Mouse (Mus musculus): ENCODE measurements around the gene Rasa4. TPM values are rescaled to one million over a fixed set of nuclear protein-coding genes. Genes with fewer than 3 reads are reported as not detected.
"Not testable (repeated sequence)": the region's sequence is repeated elsewhere in the genome, so short reads cannot be mapped to it uniquely, and the experiment has no call there.

Rasa4 gene
- polyA plus RNA-seq, 3 experiments from 2014 or later = 1.5 to 2.4 (median 1.7) TPM

DNA sequence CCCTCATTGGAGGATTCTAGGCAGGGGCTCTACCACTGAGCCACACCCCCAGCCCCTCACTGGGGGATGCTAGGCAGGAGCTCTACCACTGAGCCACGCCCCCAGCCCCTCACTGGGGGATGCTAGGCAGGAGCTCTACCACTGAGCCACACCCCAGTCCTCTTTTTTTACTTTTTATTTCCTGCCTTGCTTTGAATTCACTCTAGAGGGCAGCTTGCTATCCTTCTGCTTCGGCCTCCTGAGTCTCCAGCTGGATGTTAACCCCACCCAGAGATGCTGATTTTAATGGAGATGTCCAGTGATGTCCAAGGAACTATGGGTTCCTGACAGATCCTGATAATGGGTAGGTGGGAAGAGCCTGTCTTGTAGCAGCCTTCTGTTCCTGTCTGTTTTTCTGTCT is 14.3 kb upstream of the Rasa4 start:
- no peak for ATAC-seq

- ATAC-seq = no peak
Measured at GRCm38 (mm10) chr5:136073051-136073450, 10.7 kb upstream of the Rasa4 start.

DNA sequence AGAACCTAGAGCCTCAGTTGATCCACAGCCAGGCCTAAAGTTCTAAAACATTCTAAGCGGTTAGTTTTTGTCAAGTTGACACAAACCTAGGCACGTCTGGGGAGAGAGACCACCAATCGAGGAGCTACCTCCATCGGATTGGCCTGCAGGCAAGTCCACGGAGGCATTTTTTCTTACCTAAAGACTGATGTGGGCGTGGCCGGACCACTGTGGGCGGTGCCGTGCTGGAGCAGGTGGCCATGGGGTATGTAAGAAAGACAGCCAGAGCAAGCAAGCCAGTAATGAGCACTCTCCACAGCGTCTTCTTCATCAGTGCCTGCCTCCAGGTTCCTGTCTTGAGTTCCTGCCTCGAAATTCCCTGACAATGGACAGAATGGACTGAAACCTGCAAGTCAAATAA is 10.2 kb upstream of the Rasa4 start:
- no peak for ATAC-seq

DNA sequence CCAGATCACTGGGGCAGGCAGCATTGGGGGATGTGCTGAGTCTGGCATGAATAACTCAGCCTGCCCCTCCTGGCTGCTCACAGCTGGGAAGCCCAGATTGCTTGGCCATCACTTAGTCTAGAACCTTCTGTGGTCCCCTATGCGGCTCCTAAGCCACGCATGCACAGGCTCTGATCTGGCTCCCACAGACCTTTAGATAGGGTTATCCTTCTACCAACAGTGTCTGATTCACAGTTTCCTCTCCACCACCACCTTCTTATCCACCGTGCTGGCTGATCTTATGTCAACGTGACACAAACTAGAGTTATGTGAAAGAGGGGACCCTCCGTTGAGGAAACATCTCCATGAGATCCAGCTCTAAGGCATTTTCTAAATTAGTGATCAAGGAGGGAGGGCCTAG is 8.6 kb upstream of the Rasa4 start:
- ATAC-seq = no peak

- no peak for ATAC-seq
Measured at GRCm38 (mm10) chr5:136076284-136076683, 7.4 kb upstream of the Rasa4 start.

- ATAC-seq = no peak
Measured at GRCm38 (mm10) chr5:136077001-136077550, 6.6 kb upstream of the Rasa4 start.

- ATAC-seq = no peak
Measured at GRCm38 (mm10) chr5:136078136-136078535, 5.6 kb upstream of the Rasa4 start.

DNA sequence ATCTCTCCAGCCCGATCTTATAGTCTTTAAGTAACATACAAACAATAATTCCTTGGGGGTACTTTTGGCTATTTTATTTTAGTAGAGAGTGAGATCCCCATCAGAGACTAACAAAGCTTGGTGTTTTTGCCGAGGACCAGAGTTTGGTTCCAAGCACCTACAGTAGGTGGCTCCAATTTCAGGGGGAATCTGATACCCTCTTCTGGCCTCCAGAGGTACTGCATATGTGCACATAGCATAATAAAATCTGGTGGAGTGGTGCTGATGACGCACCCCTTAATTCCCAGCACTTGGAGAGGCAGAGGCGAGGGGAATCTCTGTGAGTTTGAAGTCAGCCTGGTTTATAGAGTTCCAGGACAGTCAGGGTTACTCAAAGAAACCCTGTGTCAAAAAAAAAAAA is 1.4 kb upstream of the Rasa4 start:
- ATAC-seq = no peak

GRCm38 (mm10) chr5:136084144-136084881 is 597 bp downstream of the Rasa4 start:
- peak; percentile 33 for ATAC-seq

DNA sequence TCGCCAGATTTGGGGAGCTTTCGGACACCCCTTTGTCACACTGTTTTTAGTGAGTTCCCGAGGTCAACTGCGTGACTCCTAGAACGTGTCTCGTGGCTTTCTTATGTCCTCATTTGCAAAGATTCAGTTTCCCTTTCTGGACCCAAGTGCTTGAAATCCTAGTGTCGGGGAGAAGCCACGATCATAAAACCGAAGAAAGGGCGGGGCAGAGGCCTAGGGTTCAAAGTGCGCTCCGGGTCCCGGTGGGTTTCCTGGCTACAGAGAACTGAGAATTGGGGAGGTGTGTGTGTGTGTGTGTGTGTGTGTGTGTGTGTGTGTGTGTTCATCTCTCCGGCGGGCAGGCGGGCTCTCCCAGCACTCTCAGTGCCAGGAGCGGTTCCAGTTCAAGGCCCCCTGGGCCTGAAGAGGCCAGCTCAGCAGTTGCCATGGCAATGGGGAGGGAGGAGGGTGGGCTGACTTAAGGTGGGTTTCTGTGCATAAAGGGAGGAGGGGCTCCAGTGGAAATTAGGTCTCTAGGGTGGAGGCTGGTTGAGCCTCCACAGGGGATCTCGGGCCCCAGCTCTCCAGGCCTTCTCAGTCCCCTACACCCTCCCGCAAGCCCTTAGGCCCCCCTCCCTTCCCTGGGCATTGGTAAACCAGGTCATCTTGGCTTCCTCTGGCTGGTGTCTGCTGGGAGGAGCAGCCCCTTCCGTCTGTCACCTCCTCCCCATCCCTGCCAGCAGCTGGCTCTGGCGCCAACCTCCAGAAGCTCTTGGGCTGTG is 1.4 kb downstream of the Rasa4 start:
- ATAC-seq = no peak

DNA sequence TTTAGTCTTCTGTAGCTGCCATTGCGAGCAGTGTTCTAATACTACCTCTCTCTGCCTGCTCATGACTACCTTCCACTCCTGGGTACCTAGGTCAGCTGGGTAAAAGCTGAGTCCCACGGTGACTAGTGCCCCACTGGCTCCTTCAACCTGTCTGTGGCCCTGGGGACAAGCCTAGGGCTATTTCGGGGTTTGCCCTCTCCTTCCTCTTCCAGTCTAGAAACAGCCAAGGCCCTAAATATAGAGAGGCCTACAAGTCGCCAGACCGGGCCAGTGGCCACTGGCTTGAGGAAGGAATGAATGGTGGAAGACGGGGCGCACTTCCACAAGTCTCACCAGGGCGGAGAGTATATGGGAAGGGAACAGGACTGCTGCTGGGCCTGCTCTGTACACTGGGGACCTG is 2.6 kb downstream of the Rasa4 start:
- no peak for ATAC-seq

DNA sequence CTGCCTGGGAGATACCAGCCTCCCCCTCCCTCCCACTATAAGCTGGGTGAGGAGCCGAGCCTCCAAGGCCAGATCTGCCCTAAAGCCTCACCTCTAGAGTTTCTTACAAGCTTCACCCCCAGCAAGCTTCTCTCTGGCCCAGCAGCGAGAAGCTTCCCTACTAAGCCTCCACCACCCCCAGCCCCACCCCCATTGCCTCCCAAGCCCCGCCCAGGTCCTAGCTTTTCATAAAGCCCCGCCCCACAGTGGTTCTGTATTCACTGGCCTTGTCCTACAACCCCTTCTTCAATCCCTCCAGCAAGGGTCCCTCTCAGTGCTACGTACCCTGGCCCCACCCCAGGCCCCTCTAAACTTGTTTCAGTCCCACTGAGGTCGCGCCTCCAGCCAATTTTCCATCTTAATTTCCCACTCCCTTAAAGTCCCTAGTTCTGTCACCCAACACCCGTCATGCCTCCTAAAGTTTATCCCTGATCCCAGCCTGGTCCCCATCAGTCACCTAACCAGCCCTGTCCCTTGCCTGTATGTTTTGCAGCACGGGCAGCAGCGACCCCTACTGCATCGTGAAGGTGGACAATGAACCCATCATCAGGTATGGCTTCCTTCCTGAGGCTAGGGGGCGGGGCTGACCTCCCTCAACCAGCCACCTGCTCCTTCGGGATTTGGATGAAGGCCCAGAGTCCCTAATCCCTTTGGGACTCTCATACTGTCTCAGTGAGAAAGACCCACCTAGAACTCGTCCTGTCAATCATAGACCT is 5.3 kb downstream of the Rasa4 start:
- no peak for ATAC-seq

DNA sequence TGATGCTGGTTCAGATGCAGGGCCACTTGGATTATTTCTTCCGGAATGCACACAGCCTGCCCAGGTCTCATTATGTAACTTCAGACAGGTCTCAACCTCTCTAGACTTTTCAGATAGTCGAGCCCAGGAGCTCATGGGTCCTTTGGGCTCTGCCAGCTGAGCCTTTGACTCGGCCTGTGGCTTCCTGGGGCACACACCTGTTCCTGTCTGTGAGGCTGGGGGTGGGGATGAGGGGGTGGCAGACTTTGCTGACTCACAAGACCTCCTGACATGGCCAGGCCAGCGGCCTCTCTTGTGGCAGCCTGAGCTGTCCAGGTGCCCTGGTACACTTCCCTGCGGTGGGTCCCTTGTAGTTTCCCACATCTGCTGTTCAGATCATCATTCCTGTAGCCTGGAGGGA is 8.2 kb downstream of the Rasa4 start:
- no peak for ATAC-seq

GRCm38 (mm10) chr5:136094249-136095010 is 10.7 kb downstream of the Rasa4 start:
- ATAC-seq = no peak

DNA sequence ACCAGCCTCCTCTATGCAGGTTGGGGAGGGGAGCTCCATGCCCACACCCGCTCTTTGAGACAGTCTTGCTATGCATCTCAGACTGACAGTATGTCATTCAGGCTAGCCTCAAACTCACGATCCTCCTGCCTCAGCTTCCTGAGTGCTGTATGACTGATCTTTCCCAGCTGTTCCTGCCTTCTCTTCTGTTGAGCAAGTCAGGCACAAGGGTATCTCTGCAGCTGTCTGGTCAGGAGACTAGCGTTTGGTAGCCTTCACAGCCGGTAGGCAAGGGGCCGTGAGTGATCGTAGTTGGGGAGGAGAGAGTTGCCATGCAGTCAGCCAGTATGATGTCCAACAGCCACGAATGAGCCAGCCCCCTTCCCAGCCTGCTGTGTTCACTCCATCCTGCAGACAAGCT is 11.4 kb downstream of the Rasa4 start:
- no peak for ATAC-seq

GRCm38 (mm10) chr5:136098536-136098935 is 14.8 kb downstream of the Rasa4 start:
- no peak for ATAC-seq

GRCm38 (mm10) chr5:136102099-136102820 is 18.5 kb downstream of the Rasa4 start:
- peak; percentile 92 for ATAC-seq

DNA sequence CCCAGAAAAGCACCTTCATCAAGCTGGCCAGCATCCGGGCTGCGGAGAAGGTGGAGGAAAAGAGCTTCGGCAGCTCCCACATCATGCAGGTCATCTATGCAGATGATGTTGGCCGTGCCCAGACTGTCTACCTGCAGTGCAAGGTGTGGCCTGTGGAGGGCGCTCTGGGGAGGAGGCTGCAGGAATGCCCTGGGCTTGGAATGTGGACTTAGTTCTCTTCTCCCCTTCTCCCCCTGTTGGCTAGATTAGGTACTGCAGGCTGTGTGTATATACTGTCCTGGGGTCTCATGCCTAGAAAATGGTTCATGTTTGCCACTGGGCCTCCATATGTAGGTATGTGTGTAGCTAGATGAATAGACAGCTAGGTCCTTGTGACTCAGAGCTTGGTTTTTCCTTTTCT is 20.8 kb downstream of the Rasa4 start:
- ATAC-seq = no peak

DNA sequence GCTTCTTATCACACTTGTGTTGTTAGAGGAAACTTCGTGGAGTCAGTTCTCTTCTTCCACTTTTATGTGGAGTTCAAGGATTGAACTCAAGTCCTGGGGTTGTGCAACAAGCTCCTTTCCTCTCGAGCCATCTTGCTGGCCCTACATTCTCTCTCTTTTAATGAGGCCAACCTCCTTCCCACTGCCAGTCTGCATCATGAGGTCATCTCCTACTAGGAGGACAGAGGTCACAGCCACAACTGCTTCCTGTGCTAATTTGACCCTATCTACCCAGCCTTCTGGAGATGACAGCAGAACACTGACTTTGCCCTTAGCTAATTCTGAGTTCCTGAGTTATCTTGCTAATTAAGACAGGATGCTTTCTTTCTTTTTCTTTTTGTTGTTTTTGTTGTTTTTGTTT is 24.8 kb downstream of the Rasa4 start:
- ATAC-seq = no peak

GRCm38 (mm10) chr5:136109042-136109441 is 25.3 kb downstream of the Rasa4 start:
- no peak for ATAC-seq

DNA sequence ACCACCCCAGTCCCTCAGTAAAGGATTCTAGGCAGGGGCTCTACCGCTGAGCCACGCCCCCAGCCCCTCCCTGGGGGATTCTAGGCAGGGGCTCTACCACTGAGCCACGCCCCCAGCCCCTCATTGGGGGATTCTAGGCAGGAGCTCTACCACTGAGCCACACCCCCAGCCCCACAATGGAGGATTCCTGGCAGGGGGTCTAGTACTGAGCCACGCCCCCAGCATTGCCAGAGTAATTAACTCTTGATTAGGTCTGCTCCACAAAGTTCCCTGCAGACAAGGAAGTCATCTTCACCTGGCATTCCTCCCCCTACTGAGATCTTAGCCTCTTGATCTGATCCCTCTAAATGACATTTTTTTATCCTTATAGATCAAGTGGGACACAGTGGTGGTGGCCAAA is 29.8 kb downstream of the Rasa4 start:
- ATAC-seq = not testable (repeated sequence)

All from inflammation-experienced regulatory T-cells, adult 6 months (primary cell).